Mouse (Mus musculus) ES-Bruce4 (cell line): ENCODE data around the gene Rp9. TPM values are rescaled to one million over a fixed set of nuclear protein-coding genes. Genes with fewer than 3 reads are reported as not detected.
A peak's percentile ranks its signal among the peaks of the same experiment; 100 is the strongest.

Experiments
- H3K27ac ChIP-seq: 2 replicates; pipeline ENCODE4 v1.5.1; 2012; ENCODE audit warnings: low read length, inconsistent platforms; ENCODE audit not compliant: insufficient read depth
- H3K27me3 ChIP-seq: 2 replicates; pipeline ENCODE4 v1.6.1; 2012; ENCODE audit warnings: mild to moderate bottlenecking, low read length, inconsistent platforms; ENCODE audit not compliant: control insufficient read depth, poor library complexity, insufficient read depth, severe bottlenecking
- H3K36me3 ChIP-seq: 2 replicates; pipeline ENCODE4 v1.6.1; 2012; ENCODE audit warnings: inconsistent platforms, mild to moderate bottlenecking, low read length, moderate library complexity; ENCODE audit not compliant: control insufficient read depth, poor library complexity, insufficient read depth, severe bottlenecking
- H3K4me1 ChIP-seq: one replicate; pipeline ENCODE4 v1.8.1; 2011; ENCODE audit warnings: low read length; ENCODE audit not compliant: control insufficient read depth, insufficient read depth
- H3K4me3 ChIP-seq: 2 replicates; pipeline ENCODE4 v1.5.1; 2011; ENCODE audit warnings: low read depth, mild to moderate bottlenecking, low read length
- H3K9ac ChIP-seq: 2 replicates; pipeline ENCODE4 v1.6.1; 2012; ENCODE audit warnings: low read depth, mild to moderate bottlenecking, inconsistent platforms; ENCODE audit not compliant: poor library complexity, severe bottlenecking
- H3K9me3 ChIP-seq: replicated peaks from 2 replicates; pipeline ENCODE4 v1.6.1; 2012; ENCODE audit warnings: mild to moderate bottlenecking, low read length, inconsistent platforms; ENCODE audit not compliant: control insufficient read depth, poor library complexity, insufficient read depth, severe bottlenecking
- CTCF ChIP-seq: IDR thresholded peaks from one replicate; pipeline ENCODE4 v1.8.1; 2011; ENCODE audit warnings: low read depth, low read length
- EP300 ChIP-seq: IDR thresholded peaks from 2 replicates; pipeline ENCODE4 v1.6.1; 2011; ENCODE audit warnings: low read depth, low read length; ENCODE audit not compliant: insufficient read depth
- POLR2A ChIP-seq: IDR thresholded peaks from one replicate; pipeline ENCODE4 v1.8.1; 2011; ENCODE audit warnings: low read length; ENCODE audit not compliant: insufficient read depth
- polyA plus RNA-seq: library from polyadenylated mRNA; stranded (reverse); fragments of >200 nt; gene quantifications from 2 replicates; pipeline ENCODE4 v1.2.4, GENCODE M21; 2011; ENCODE audit warnings: low read depth; ENCODE audit not compliant: missing spikeins, insufficient read depth, insufficient read length

Rp9 gene
- polyA plus RNA-seq, 1 experiment, result 42.8 TPM

DNA sequence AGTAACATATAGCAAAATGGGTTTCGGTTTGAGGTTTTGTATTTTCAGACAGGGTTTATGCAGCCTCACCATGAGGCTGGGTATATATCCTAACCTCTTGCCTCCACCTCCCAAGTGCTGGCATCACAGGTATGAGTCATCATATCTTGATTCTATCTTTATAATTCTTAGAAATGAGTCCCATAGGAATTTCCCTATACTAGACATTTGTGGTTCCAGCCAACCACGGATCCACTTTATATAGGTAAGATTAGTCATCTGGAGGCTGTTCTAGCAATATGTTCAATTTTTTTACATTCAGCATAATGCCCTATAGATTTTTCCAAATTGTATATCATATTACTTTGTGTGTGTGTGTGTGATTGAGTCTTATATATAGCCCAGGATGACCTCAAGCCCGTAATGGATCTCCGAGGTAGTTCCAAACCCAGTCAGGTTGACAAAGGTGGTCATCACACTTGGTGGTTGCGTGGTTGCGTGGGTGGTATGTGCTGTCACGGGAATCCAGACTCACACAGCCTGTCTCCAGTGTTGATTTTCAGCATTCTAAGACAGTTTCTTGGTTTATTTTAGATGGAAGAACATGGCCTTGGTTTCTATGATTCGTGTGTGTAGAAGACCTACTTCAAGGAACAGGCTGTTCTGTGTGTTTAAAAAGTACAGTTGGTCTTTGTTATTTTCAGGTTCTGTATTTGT lies 14.5 kb upstream of the Rp9 start:
- Histone ChIP-seq H3K4me3 (no peak overlapping the region), H3K4me1 (no peaks in the 10 kb centered on the region), H3K9me3 (no peaks in the 10 kb centered on the region), H3K9ac (no peak overlapping the region), H3K27ac (no peak overlapping the region), H3K27me3 (no peaks in the 10 kb centered on the region), H3K36me3 (no peaks in the 10 kb centered on the region)
- TF ChIP-seq CTCF (no peak), POLR2A (no peak), EP300 (no peak)

- Histone ChIP-seq H3K27me3 (no peaks in the 10 kb centered on the region), H3K36me3 (no peaks in the 10 kb centered on the region), H3K9ac (no peak overlapping the region), H3K9me3 (no peaks in the 10 kb centered on the region), H3K4me3 (no peak overlapping the region), H3K4me1 (no peaks in the 10 kb centered on the region), H3K27ac (no peak overlapping the region)
- no peak for TF ChIP-seq POLR2A
- TF ChIP-seq CTCF, result no peak
- no peak for TF ChIP-seq EP300
Measured at GRCm38 (mm10) chr9:22478946-22479345, 9.4 kb upstream of the Rp9 start.

- Histone ChIP-seq H3K9ac (peak overlapping the region; percentile 55), H3K27ac (no peak overlapping the region)
Measured at GRCm38 (mm10) chr9:22476265-22476664, 6.7 kb upstream of the Rp9 start.

DNA sequence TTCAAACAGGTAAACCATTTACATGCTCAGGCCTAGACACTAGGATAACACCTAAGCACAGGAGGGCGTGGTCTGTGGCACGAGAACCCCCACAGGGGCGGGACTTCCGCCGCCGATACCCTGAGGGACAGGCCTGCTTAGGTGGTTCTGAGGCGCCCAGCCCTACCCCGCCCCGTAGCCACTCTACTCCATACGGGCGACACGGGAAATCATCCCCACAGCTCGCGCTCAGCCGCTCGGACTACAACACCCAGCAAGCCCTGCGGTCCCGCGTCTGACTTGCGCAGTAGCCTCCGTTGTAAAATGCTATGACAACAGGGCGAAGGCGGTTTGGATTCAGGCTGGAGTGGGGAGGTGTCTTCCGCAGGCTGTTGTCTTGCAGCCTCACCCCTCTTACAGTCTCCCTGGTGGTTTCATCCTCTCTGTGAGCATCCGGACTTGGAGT lies 5.9 kb upstream of the Rp9 start, which contains the start of gene Bbs9:
Bbs9 (plus strand) TSS at position 292 of the 445 bp plus-strand sequence.
- Histone ChIP-seq H3K4me1 (no peaks in the 10 kb centered on the region), H3K9ac (peak within 1 kb of the TSS; percentile 55), H3K36me3 (no peaks in the 10 kb centered on the region), H3K27me3 (no peaks in the 10 kb centered on the region), H3K4me3 (peak within 1 kb of the TSS; percentile 90), H3K9me3 (no peaks in the 10 kb centered on the region), H3K27ac (no peak within 1 kb of the TSS)
- TF ChIP-seq CTCF (no peak), EP300 (no peak), POLR2A (no peak)

More at GRCm38 (mm10) chr9:22476265-22476664, 6.7 kb upstream of the Rp9 start:
- Histone ChIP-seq H3K9me3 (no peaks in the 10 kb centered on the region), H3K4me3 (peak overlapping the region; percentile 90), H3K36me3 (no peaks in the 10 kb centered on the region), H3K27me3 (no peaks in the 10 kb centered on the region), H3K4me1 (no peaks in the 10 kb centered on the region)
- TF ChIP-seq POLR2A (no peak), CTCF (no peak), EP300 (no peak)

DNA sequence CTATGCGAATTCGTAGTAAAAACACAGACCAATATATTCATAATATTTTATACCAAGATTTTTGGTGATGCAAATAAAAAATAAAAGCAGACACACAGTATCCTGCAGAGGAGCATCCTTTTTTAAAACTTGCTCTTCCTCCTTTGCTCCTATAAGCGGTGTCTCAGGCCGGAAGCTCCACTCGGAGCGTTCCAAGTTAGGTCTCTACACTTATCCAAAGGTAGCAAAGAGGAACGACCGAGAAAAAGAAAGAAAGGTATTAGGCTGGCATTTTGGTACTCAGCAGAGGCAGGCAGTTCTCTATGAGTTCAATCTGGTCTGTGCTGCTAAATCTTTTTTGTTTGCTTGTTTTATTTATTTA lies 664 bp downstream of the Rp9 start:
- TF ChIP-seq CTCF (no peak), EP300 (no peak), POLR2A (no peak)

GRCm38 (mm10) chr9:22468170-22468898 lies 1.2 kb downstream of the Rp9 start:
- no peak for TF ChIP-seq EP300
- TF ChIP-seq CTCF, result no peak
- TF ChIP-seq POLR2A, result peak; percentile 85
- Histone ChIP-seq H3K9me3 (no peaks in the 10 kb centered on the region), H3K36me3 (peaks cover 3% of the 10 kb centered on the region; the same call in 1 of the 2 replicates), H3K9ac (peak overlapping the region; percentile 76), H3K4me1 (no peaks in the 10 kb centered on the region), H3K4me3 (peak overlapping the region; percentile 92), H3K27me3 (no peaks in the 10 kb centered on the region), H3K27ac (no peak overlapping the region)

More for the DNA sequence above, 664 bp downstream of the Rp9 start:
- Histone ChIP-seq H3K4me3 (no peak overlapping the region), H3K9me3 (no peaks in the 10 kb centered on the region), H3K9ac (peak overlapping the region; percentile 76; the same call in 1 of the 2 replicates), H3K36me3 (peaks cover 3% of the 10 kb centered on the region; the same call in 1 of the 2 replicates), H3K4me1 (no peaks in the 10 kb centered on the region), H3K27ac (no peak overlapping the region), H3K27me3 (no peaks in the 10 kb centered on the region)
